Mouse (Mus musculus) small intestine, adult 2 months (tissue): Measurements from ENCODE around the gene Eif4a3. TPM values are rescaled to one million over a fixed set of nuclear protein-coding genes. Genes with fewer than 3 reads are reported as not detected.
"Not testable (repeated sequence)": the region's sequence is repeated elsewhere in the genome, so short reads cannot be mapped to it uniquely, and the experiment has no call there.

Experiments
- H3K27ac ChIP-seq: fragments of 200-500 bp; 2 replicates; pipeline ENCODE4 v1.5.1; 2012; ENCODE audit warnings: low read depth, low read length, control low read depth, inconsistent platforms; ENCODE audit not compliant: insufficient read depth
- H3K27me3 ChIP-seq: fragments of 200-500 bp; 2 replicates; pipeline ENCODE4 v1.6.1; 2012; ENCODE audit warnings: mild to moderate bottlenecking, moderate library complexity, low read length, inconsistent platforms; ENCODE audit not compliant: control insufficient read depth, insufficient read depth
- H3K36me3 ChIP-seq: fragments of 200-500 bp; 2 replicates; pipeline ENCODE4 v1.6.1; 2012; ENCODE audit warnings: mild to moderate bottlenecking, low read length, control low read depth, inconsistent platforms; ENCODE audit not compliant: control insufficient read depth, insufficient read depth
- H3K4me1 ChIP-seq: fragments of 200-500 bp; 2 replicates; pipeline ENCODE4 v1.6.1; 2012; ENCODE audit warnings: low read length, inconsistent platforms, mixed read lengths; ENCODE audit not compliant: control insufficient read depth, insufficient read depth, insufficient read length
- H3K4me3 ChIP-seq: fragments of 200-500 bp; 2 replicates; pipeline ENCODE4 v1.5.1; 2012; ENCODE audit warnings: low read depth, mild to moderate bottlenecking, control low read depth, inconsistent platforms, low read length, moderate library complexity
- CTCF ChIP-seq: fragments of 200-500 bp; IDR thresholded peaks from 2 replicates; pipeline ENCODE4 v1.5.1; 2012; ENCODE audit warnings: low read depth, mild to moderate bottlenecking, control low read depth, inconsistent platforms, low read length, moderate library complexity, mixed read lengths; ENCODE audit not compliant: insufficient replicate concordance, insufficient read length; ENCODE audit errors: extremely low read depth
- POLR2A ChIP-seq: fragments of 200-500 bp; IDR thresholded peaks from 2 replicates; pipeline ENCODE4 v1.6.1; 2012; ENCODE audit warnings: low read depth, mild to moderate bottlenecking, control low read depth, inconsistent platforms, low read length, moderate library complexity
- WGBS: fragments of 180-500 bp; shearing (Covaris S2); methylation state at CpG from one replicate; pipeline ENCODE4 v1.1.7; 2018; 5-methylcytosine and 5-hydroxymethylcytosine counted together
- polyA plus RNA-seq: library from polyadenylated mRNA; depleted of rRNA; stranded (reverse); fragments of >200 nt; gene quantifications from 2 replicates; pipeline ENCODE4 v1.2.3, GENCODE M21; 2012

Eif4a3 gene
- polyA plus RNA-seq, 1 experiment: 56.5 TPM

- Histone ChIP-seq H3K36me3 (no peaks in the 10 kb centered on the region), H3K4me1 (no peaks in the 10 kb centered on the region; the same call in 1 of the 2 replicates), H3K27ac (peak within 1 kb of the TSS; percentile 2; the same call in 1 of the 2 replicates), H3K4me3 (peak within 1 kb of the TSS; percentile 72), H3K27me3 (no peaks in the 10 kb centered on the region)
- WGBS: 1% methylated on average over 52 of the region's 52 CpGs
- TF ChIP-seq CTCF (peak; percentile 94), POLR2A (no peak)
Measured at GRCm38 (mm10) chr11:119267768-119268556, 31.9 kb downstream of the Eif4a3 start, which contains the start of gene Gaa. Gaa (plus strand) TSS chr11:119267887.

GRCm38 (mm10) chr11:119267241-119267674 is 32.6 kb downstream of the Eif4a3 start:
- Histone ChIP-seq H3K4me3 (no peak overlapping the region), H3K27me3 (no peaks in the 10 kb centered on the region), H3K4me1 (no peaks in the 10 kb centered on the region; the same call in 1 of the 2 replicates), H3K36me3 (no peaks in the 10 kb centered on the region), H3K27ac (no peak overlapping the region)
- TF ChIP-seq CTCF (no peak), POLR2A (no peak)
- 44% methylated on average over 6 of the region's 6 CpGs for WGBS

GRCm38 (mm10) chr11:119265811-119266210 is 34.1 kb downstream of the Eif4a3 start:
- no peaks in the 10 kb centered on the region for H3K27me3 ChIP-seq
- no peaks in the 10 kb centered on the region; the same call in 1 of the 2 replicates for H3K4me1 ChIP-seq
- TF ChIP-seq POLR2A (no peak), CTCF (no peak)
- H3K36me3 ChIP-seq: no peaks in the 10 kb centered on the region
- no peak overlapping the region for H3K27ac ChIP-seq
- WGBS: 50% methylated on average over 7 of the region's 7 CpGs
- no peak overlapping the region for H3K4me3 ChIP-seq

GRCm38 (mm10) chr11:119264413-119264812 is 35.5 kb downstream of the Eif4a3 start:
- no peaks in the 10 kb centered on the region for H3K27me3 ChIP-seq
- H3K4me3 ChIP-seq: no peak overlapping the region
- TF ChIP-seq CTCF (no peak), POLR2A (no peak)
- H3K4me1 ChIP-seq: no peaks in the 10 kb centered on the region; the same call in 1 of the 2 replicates
- 80% methylated on average over 13 of the region's 13 CpGs for WGBS
- no peak overlapping the region for H3K27ac ChIP-seq
- H3K36me3 ChIP-seq: no peaks in the 10 kb centered on the region

GRCm38 (mm10) chr11:119259977-119260376 is 39.9 kb downstream of the Eif4a3 start:
- Histone ChIP-seq H3K27ac (no peak overlapping the region), H3K4me1 (no peaks in the 10 kb centered on the region), H3K4me3 (no peak overlapping the region), H3K27me3 (no peaks in the 10 kb centered on the region), H3K36me3 (no peaks in the 10 kb centered on the region)
- no peak for TF ChIP-seq POLR2A
- no peak for TF ChIP-seq CTCF
- 79% methylated on average over 8 of the region's 8 CpGs for WGBS

- peak overlapping the region; percentile 34; the same call in 1 of the 2 replicates for H3K27ac ChIP-seq
- no peaks in the 10 kb centered on the region for H3K4me1 ChIP-seq
- WGBS: 57% methylated on average over 23 of the region's 23 CpGs
- H3K27me3 ChIP-seq: no peaks in the 10 kb centered on the region
- peak overlapping the region; percentile 45 for H3K4me3 ChIP-seq
- H3K36me3 ChIP-seq: no peaks in the 10 kb centered on the region
- TF ChIP-seq CTCF (no peak), POLR2A (no peak)
Measured at GRCm38 (mm10) chr11:119258572-119259322, 41.1 kb downstream of the Eif4a3 start.

- WGBS: 60% methylated on average over 9 of the region's 9 CpGs
- Histone ChIP-seq H3K4me3 (no peak overlapping the region), H3K27ac (no peak overlapping the region)
Measured at GRCm38 (mm10) chr11:119258216-119258571, 41.7 kb downstream of the Eif4a3 start.

GRCm38 (mm10) chr11:119256557-119256956 is 43.3 kb downstream of the Eif4a3 start:
- not testable (repeated sequence) for H3K4me1 ChIP-seq, H3K4me3 ChIP-seq, H3K36me3 ChIP-seq, H3K27ac ChIP-seq
- peaks cover 10% of the 10 kb centered on the region; the same call in 1 of the 2 replicates for H3K27me3 ChIP-seq
- WGBS: 33% methylated on average over 5 of the region's 5 CpGs

More at GRCm38 (mm10) chr11:119258216-119258571, 41.7 kb downstream of the Eif4a3 start:
- TF ChIP-seq CTCF (no peak), POLR2A (no peak)
- Histone ChIP-seq H3K36me3 (no peaks in the 10 kb centered on the region), H3K4me1 (no peaks in the 10 kb centered on the region), H3K27me3 (peaks cover 4% of the 10 kb centered on the region; the same call in 1 of the 2 replicates)
